In genomic region chr1:171250680-171251593, GRCm38 (mm10) we compare ENCODE assay signal across 8 mouse cellular contexts. TPM values are rescaled to one million over a fixed set of nuclear protein-coding genes. Genes with fewer than 3 reads are reported as not detected.
DNase-seq lines count a peak whose midpoint lies in the region; ATAC-seq lines count a peak whose summit lies in the region.

TSS of gene Ndufs2 (minus strand) at chr1:171251388.

- WGBS in forebrain, embryonic 15.5 days, result 18% methylated on average over 26 of the region's 26 CpGs
- WGBS in hindbrain, embryonic 10.5 days, result 8% methylated on average over 26 of the region's 26 CpGs
- 28% methylated on average over 26 of the region's 26 CpGs for WGBS in liver, embryonic 11.5 days

- peaks cover 56% of the 10 kb centered on the region for H3K4me1 ChIP-seq in forebrain, embryonic 15.5 days
- H3K4me1 ChIP-seq in hindbrain, embryonic 10.5 days (replicated peaks), result peaks cover 68% of the 10 kb centered on the region
- peaks cover 27% of the 10 kb centered on the region for H3K4me1 ChIP-seq in liver, embryonic 11.5 days (replicated peaks; ENCODE audit: control insufficient read depth, insufficient read depth, low read length)

- peak; percentile 32 for ATAC-seq in forebrain, embryonic 15.5 days (replicated peaks)
- ATAC-seq in liver, embryonic 11.5 days (replicated peaks; ENCODE audit: low FRiP score), result no peak
- no peak for ATAC-seq in neutrophil, adult 5-6 weeks (ENCODE audit: extremely low read depth, insufficient number of reproducible peaks, low FRiP score, poor library complexity, severe bottlenecking)

- DNase-seq in kidney, postnatal 4 days, result peak; percentile 55 to 65
- DNase-seq in kidney, postnatal 14 days, result no peak
- DNase-seq in adrenal gland, adult 8-10 months, result no peak
- DNase-seq in hindbrain, embryonic 10.5 days (ENCODE audit: low spot score), result peak; percentile 52
- no peak for DNase-seq in liver, embryonic 11.5 days (ENCODE audit: low spot score)
- no peak for DNase-seq in cerebellum, adult 11-12 months

- H3K4me2 ChIP-seq in forebrain, embryonic 15.5 days (replicated peaks), result peak within 1 kb of the TSS; percentile 47
- peak within 1 kb of the TSS; percentile 49 for H3K4me2 ChIP-seq in liver, embryonic 11.5 days

- peak within 1 kb of the TSS; percentile 32 for H3K4me3 ChIP-seq in forebrain, embryonic 15.5 days
- H3K4me3 ChIP-seq in hindbrain, embryonic 10.5 days, result peak within 1 kb of the TSS; percentile 55
- peak within 1 kb of the TSS; percentile 19 for H3K4me3 ChIP-seq in liver, embryonic 11.5 days (ENCODE audit: low read depth, low read length)

- H3K9me3 ChIP-seq in forebrain, embryonic 15.5 days, result no peaks in the 10 kb centered on the region
- H3K9me3 ChIP-seq in hindbrain, embryonic 10.5 days, result no peaks in the 10 kb centered on the region
- no peaks in the 10 kb centered on the region for H3K9me3 ChIP-seq in liver, embryonic 11.5 days (ENCODE audit: control insufficient read depth, low read length)

- H3K36me3 ChIP-seq in forebrain, embryonic 15.5 days, result no peaks in the 10 kb centered on the region
- peaks cover 18% of the 10 kb centered on the region for H3K36me3 ChIP-seq in hindbrain, embryonic 10.5 days
- H3K36me3 ChIP-seq in liver, embryonic 11.5 days (ENCODE audit: control insufficient read depth, insufficient read depth, low read length), result no peaks in the 10 kb centered on the region

- peak within 1 kb of the TSS; percentile 41 for H3K9ac ChIP-seq in forebrain, embryonic 15.5 days (replicated peaks)
- peak within 1 kb of the TSS; percentile 1; the same call in 1 of the 2 replicates for H3K9ac ChIP-seq in liver, embryonic 11.5 days (ENCODE audit: low read depth, low read length)

- H3K27ac ChIP-seq in forebrain, embryonic 15.5 days (replicated peaks), result peak within 1 kb of the TSS; percentile 85
- H3K27ac ChIP-seq in hindbrain, embryonic 10.5 days, result peak within 1 kb of the TSS; percentile 85
- no peak within 1 kb of the TSS; the same call in 1 of the 2 replicates for H3K27ac ChIP-seq in liver, embryonic 11.5 days (ENCODE audit: low read depth, low read length)

- no peaks in the 10 kb centered on the region for H3K27me3 ChIP-seq in forebrain, embryonic 15.5 days
- H3K27me3 ChIP-seq in hindbrain, embryonic 10.5 days (ENCODE audit: insufficient read depth, poor library complexity, severe bottlenecking), result no peaks in the 10 kb centered on the region
- peaks cover 12% of the 10 kb centered on the region for H3K27me3 ChIP-seq in liver, embryonic 11.5 days (replicated peaks; ENCODE audit: control insufficient read depth, insufficient read depth, low read length)

RNA-seq across cellular contexts. Expression of gene Ndufs2, which starts in this region (rescaled TPM):
- total RNA-seq in adrenal gland, adult 8-10 months (2022), result 100 to 1,000 TPM; 609 to 713 (median 672) TPM
- polyA plus RNA-seq in forebrain, embryonic 15.5 days (2015; fragmentation: Nextera tagmentation; extraction: Ambion mirVana), result 215 and 221 TPM in 2 replicates
- polyA plus RNA-seq in hindbrain, embryonic 10.5 days (2016; fragmentation: Nextera tagmentation; extraction: Ambion mirVana), result 250 and 275 TPM in 2 replicates
- 256 and 262 TPM in 2 replicates for polyA plus RNA-seq in liver, embryonic 11.5 days (2014; fragmentation: Nextera tagmentation; extraction: Ambion mirVana)
- 150 and 174 TPM in 2 replicates for total RNA-seq in neutrophil, adult 5-6 weeks (2017)

Comparison
In these comparisons a context has a peak if more than half of its experiments do, and no peak if none do; other contexts are left out.
1. DNase-seq: peak in kidney, postnatal 4 days (2 of 2) and hindbrain, embryonic 10.5 days (single experiment); none in kidney, postnatal 14 days (single experiment), adrenal gland, adult 8-10 months (single experiment), liver, embryonic 11.5 days (single experiment) and cerebellum, adult 11-12 months (single experiment).
2. Peak in every context shown above with its lines, with median percentiles within 50 percentile points of each other: H3K4me3 ChIP-seq.